Mouse (Mus musculus) megakaryocyte, embryonic 14.5 days (primary cell): ENCODE measurements around the gene Sox15.

Source experiments
- FLI1 ChIP-seq: IDR thresholded peaks from 2 replicates; pipeline ENCODE4 v1.6.1; 2012; ENCODE audit warnings: low read length, inconsistent platforms, mixed read lengths
- GATA1 ChIP-seq: IDR thresholded peaks from 3 replicates; pipeline ENCODE4 v1.6.1; 2012; ENCODE audit warnings: mixed read lengths, low read length, inconsistent platforms, borderline replicate concordance

GRCm38 (mm10) chr11:69662213-69662966, 7.3 kb downstream of the Sox15 start, which contains the start of gene Mpdu1:
- no peak for TF ChIP-seq GATA1
- TF ChIP-seq FLI1: 0 out of 2 replicates have a peak, but pooled peaks have one; percentile 15
